Mouse (Mus musculus) embryo, embryonic 11 days (tissue): ENCODE data around the gene H2al1m.
"Not testable (repeated sequence)": the region's sequence is repeated elsewhere in the genome, so short reads cannot be mapped to it uniquely, and the experiment has no call there.

ENCODE experiments used
- DNase-seq: peaks from one replicate; pipeline ENCODE4 v3.0.0-alpha.2; 2015

The H2al1m gene

DNA sequence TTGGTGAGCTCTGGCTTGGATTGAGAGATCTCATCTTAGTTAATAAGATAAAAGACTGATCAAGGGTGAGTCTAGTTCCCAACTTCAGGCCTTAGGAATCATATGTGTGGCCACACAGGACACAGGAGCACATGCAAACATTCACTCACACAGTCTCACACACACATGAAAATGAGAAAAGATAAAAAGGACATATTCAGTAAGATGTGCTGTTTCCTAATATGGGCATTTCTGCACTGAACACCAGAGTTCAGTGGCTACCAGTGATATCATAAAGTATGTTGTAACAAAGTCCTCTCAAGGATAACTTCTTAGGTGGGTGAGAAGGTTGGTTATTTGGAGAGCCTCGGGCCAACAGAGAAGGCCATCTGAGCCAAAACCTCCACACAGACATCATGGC, at the start of gene H2al1m:
Gene H2al1m, plus strand, starts transcription at position 301 of the 400 bp plus-strand sequence.
- not testable (repeated sequence) for DNase-seq

DNA sequence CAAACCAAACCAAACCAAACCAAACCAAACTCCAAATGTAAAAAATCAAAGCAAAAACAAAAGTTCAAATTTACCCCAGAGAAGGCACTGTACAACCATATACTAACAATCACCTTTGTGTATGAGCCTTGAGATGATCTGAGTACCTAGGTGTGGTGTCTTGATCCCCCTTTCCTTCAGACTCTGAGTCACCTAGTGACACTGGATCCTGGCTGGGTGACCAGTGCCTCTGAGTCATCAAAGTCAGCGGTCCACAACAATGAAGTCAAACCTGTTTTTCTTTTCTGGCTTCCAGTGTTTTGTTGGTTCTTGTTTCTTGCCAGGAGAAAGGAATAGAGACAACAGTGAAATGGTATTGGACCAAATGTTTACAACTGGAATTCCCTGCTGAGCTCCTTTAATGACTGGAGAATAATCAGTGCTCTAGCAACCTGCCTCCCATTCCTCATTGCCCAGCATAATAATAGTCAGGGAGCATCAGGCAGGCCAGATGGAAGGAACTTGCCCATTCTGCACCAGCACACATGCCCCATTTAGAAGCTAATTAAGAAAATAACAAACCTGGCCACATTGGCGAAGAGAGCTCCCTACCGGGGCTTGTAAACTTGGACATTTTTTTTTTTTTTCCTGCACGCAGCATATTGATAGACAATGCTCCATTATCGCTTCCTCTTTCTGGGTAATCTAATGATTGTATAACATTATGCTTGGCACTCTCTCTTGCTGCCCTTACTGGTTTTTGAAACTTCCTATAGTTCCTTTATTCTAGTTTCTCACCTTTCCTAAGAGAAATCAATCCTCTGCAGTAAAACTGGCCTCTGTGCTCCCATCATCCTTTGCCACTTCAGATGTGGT, 42.6 kb upstream of the H2al1m start:
- no peak for DNase-seq

DNA sequence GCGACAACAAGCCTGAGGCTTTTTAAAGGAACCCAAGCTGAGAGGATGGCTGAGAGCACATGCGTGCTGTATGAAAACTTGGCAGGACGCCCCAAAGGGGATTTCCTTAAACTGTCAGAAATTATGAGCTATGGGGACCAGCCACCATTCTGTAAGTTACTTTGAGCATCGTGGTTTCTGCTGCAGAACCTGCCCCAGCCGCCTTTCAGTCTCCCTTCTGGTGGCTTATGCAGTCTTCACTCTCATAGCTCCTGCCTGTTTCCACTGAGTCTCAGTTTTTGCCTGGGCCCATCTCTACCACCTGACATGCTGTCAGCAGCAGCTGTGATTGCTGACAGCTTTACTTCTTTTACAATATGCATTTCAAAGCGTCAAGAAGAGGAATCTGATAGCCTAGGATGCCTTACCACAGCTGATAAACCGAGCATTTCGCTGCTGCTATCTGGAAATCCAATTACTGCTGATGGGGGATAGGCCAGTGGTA, 40.1 kb upstream of the H2al1m start:
- DNase-seq = no peak

DNA sequence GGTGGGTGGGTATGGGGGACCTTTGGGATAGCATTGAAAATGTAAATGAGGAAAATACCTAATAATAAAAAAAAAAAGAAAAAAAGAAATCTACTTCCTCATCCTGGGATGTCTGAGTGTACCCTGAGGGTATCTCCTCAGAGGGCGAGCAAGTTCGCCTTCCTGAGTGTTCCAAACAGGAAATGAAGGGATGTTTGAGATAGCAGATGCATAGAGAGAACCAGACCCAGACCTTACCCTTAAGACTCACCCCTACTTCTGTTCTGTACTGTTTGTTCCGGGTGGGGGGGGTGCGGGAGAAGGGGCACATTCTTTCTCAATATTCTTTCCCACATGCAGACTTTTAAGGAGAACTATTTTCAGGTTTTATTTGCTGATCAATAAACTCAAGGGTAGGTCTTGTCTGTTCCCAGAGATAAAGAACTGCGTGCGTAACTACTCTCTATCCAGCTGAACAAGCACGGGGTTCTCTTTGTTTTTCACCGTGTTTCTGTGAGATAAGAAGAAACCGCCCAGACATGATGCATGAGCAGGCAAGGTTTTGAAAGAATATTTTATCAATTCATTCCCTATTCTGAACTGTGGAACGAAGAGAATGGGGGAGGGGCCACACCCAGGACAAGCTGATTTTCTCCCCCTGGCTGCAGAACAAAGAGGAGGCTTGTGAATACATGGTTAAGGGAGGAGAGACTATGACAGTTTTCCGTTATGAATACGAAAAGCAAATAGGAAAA, 38.8 kb upstream of the H2al1m start:
- DNase-seq = peak; percentile 8

DNA sequence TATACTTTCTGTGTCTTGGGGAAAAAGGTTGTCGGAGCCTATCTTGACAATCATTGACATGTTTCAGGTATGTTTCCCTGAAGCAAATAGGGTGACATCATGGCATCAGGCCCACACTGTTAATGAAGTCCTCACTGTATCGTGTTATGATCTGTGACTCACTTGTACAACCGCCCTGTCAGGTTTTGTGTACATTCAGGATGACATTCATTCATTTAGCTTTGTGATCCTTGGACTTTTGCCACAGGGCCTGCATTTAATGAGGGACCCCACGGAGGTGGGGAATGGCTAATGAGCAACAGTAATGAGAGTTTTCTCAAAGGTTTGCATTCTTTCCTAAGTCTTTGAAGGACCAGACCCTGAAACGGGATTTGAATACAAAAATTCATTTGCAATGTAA, 34.7 kb upstream of the H2al1m start:
- peak; percentile 4 for DNase-seq

DNA sequence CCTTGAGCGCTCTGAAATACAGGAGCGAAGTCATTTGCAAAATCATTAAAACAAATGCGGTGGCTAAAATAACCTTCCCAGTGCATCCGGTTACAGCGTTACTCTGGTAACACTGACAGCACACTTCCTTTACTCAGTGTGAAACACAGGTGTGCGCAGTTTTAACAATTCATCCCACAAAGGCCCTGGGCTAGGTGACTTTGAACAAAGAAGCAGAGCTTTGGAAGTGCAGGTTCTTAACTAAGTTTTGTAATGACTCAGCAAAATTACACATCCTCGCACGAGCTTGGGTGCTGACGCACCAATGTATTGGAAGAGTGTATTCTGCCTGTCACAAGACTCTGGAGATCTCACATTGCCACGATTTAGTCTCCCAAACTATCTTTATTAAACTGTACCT, 29.6 kb upstream of the H2al1m start:
- no peak for DNase-seq

DNA sequence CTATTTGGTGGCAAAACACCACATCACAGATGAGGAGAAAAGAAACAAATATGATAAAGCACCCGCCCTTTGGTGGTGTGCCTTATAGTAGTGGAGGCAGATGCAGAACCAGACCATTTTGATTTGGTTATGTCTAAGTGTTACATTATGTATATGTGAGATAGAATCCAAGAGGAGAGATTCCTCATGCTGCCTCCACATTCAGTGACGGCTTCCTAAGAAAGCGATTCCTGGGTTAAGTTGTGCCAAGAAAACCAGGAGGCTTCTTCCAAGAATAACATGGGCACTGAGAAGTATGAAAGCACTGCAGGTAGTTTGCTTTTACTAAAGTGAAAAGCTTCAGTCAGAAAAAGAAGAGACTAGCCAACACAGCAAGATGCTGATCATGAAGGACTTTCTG, 28.7 kb upstream of the H2al1m start:
- DNase-seq = no peak

DNA sequence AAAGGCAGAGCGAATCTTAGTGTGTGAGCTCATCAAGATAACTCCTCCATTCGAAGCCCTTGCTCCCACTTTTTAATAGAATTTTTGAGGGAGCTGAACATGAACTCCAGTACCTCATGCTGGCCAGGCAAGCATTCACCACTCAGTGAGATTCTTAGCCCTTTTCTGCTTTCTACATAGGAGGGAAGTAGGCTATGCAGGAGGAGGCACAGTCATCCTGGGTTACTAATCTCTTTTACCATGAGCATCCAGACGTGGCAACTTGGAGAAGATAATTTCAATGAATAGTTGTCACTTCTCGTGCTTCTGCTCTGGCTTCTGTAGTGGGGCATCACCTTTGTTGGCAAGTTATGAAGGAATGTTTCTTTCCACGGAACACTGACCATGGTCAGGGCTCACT, 26.8 kb upstream of the H2al1m start, which contains the start of gene Gm14862:
Gene Gm14862, minus strand, starts transcription at position 134 of the 400 bp plus-strand sequence.
- DNase-seq = no peak

DNA sequence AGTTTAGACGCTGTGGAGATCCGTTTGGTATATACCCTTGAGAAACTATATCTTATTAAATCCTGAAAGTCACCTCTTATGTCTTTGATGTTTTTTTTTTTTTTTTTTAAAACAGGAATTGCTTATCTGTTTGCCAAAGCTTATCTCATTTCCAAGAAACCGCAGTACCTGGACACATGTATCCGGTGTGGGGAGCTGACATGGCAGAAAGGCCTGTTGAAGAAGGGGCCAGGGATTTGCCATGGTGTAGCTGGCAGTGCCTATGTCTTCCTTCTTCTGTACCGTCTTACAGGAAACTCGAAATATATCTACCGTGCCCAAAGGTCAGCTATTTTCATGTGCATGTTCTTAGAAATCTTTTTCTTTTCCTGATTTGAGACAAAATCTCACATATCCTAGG, 25.7 kb upstream of the H2al1m start:
- no peak for DNase-seq

DNA sequence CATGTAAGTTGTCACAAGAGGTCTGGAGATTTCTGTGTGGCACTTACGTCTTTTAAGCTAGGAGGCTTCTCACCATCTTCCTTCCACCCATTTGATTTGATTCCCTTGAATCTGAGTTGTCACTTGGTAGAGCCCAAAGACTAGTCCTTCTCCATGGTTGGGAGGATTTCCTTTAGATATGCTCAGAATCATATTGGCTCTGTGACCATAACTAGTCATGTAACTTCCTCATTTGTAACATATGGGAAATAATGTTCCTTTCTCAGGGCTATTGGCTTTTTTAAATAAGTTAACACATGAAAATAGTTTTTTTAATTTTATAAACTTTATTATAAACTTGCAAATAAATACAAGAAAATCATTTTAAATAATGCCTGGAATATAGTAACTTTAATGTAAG, 24.3 kb upstream of the H2al1m start:
- no peak for DNase-seq

DNA sequence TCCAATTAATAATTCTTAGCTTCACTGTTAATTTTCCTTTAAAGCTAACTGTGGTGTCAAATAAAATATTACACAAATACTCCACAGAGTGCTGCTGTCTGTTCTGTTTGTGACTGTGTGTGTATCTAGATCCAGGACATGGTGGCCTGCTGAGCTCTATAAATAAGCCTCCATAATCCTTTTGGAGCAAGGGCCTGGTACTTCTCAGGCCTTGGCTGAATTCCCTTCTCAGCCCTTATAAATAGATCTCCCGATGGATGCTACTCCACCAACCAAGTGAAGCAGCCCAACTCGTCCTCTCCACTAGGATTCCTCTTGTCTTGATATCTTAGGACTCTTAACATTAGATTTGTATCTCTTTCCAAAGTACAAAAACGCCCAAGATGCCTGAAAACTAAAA, 12.5 kb upstream of the H2al1m start:
- DNase-seq = no peak

DNA sequence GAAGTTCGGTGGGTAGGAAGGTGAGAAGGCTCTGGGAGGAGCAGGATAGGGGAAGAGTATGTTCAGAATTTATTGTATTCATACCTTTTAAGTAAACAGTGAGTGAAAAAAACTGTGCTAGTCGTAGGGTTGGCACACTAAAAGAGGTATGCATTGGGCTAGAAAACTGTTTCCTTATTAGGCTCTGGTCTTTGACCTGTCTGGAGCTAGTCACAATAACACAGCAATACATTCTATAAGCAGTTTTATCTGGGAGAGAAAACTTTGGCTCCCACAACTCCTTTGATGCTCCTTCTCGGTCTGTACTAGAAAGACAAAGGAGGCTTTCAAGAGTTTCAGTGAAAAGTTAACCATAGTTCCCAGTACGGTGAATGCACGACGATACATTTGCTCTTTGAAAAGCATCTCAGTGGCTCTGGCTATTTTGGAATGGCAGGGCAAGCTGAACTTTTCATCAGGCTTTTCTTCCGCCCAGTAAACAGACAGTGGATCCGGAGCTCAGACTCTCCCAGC, 11.6 kb upstream of the H2al1m start:
- no peak for DNase-seq

DNA sequence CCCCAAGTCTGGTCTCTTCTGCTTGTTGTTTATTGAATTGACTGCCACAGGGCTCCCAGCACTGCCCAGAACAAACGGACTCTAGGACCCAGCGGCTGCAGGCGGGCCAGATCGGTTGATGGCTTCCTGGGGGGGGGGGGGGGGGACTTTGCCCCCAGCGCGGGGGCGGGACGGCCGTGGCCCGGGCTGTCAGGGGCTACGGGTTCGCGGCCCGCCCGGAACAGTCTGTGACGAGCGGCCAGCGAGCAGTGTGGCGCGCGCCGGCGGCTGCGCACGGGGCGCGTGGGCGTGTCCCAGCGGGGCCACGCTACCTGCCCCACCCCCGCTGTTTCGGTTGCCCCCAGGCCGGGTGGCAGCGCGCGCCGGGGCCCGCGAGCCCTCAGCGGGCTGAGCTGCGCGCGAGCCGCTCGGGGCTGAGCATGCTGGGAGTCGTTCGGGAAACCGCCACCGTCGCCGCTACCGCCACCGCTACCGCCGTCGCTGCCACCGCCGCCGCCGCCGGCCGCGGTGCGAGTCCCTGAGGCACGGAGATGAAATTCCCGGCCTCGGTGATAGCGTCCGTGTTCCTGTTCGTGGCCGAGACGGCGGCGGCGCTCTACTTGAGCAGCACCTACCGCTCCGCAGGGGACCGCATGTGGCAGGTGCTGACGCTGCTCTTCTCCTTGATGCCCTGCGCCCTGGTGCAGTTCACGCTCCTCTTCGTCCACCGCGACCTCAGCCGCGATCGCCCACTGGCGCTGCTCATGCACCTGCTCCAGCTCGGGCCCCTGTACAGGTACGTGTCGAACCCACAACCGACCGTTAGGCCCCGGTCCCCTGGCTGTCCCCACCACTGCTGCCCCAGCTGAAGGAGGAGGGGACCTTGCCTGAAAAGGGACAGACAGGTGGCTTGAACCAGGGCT, 10.9 kb upstream of the H2al1m start, which contains the start of gene Xk:
Gene Xk, plus strand, starts transcription at position 297 of the 902 bp plus-strand sequence.
- peak; percentile 73 for DNase-seq

DNA sequence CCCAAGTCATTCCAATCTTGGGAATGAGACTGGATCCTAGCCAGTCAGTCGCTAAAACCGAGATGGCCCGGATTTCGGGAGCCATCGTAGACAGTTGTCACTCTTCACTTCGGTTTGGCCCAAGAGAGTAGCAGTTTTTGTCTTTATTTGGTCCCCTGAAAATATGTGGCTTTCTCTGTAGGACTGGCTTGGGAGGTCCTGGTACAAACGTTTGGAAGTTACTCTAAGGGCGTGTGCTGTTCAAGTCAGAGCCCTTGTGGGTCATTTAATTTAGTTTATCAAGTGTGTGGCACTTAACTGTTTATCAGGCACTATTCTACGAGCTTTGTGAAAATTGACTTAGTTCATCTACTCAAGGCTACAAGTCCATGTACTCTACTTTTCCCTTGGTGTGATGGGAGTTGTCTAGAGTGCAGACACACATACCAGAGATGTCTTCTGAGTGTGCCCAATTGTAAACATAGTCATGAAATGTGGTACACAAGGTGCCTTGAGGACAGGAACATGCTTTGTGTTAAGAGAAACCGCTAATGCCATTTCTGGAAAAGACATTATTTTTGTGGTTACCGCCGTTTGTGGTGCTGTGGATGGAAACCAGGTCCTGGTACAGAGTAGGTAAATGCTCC, 10.1 kb upstream of the H2al1m start:
- peak; percentile 3 for DNase-seq

DNA sequence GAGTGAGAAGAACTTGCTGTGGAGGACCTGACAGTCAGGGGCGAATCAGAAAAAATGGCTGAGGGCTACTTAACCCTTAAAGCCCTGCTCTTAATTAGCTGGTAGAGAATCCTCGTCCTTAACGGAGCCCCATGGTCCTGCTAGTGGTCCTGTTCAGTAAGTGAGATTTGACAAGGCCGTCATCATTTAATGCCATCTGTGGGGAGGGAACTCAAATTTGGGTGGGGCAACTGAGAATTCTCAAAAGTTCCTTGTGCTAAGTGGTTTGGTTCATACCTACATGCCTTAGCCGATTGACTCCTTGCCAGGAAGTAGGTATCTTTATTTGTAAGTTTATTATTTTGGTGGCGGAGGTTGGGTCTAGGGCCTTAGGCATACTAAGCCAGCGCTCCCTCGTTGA, 9.2 kb upstream of the H2al1m start:
- no peak for DNase-seq

DNA sequence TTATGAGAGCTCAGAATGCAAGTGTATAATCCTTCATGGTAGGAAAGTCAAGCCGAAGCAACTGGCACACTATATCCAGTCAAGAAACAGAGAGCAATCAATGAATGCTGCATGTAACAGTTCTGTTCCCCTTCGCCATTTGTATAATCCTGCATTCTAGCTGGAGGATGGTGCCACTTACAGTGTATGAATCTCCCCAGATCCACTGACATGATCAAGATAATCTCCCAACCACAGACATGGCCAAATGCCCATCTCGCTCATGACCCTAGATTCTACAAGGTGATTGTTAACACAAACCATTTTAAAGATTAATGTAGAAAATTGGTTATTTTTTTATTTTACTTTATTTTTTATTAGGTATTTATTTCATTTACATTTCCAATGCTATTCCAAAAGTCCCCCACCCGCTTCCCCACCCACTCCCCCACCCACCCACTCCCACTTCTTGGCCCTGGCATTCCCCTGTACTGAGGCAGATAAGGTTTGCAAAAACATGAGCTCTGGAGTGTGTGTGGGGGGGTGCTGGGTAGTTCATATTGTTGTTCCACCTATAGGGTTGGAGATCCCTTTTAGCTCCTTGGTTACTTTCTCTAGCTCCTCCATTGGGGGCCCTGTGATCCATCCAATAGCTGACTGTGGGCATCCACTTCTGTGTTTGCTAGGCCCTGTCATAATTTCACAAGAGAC, 9.7 kb downstream of the H2al1m start:
- DNase-seq = not testable (repeated sequence)

DNA sequence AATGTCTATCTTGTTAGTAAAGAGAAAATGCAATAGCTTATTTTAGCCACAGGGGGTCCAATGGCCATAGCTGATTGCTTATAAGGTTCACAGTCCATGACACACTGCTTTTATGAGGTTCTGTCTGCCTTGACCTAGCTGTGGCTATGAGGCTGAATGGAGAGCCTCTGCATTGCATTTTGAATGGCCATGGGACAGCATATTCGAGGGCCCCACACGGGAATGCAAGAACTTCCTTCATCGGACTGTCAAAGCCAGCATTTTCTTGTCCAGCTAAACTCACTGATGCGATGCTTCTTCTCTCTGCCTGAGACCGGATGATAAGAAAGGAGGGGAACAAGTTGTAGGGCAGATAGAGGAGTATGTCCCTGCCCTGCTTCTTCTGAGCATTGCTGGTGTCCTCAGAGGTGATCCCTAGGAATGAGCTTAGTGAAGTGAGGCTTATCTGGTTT, 14.9 kb downstream of the H2al1m start:
- DNase-seq = no peak

DNA sequence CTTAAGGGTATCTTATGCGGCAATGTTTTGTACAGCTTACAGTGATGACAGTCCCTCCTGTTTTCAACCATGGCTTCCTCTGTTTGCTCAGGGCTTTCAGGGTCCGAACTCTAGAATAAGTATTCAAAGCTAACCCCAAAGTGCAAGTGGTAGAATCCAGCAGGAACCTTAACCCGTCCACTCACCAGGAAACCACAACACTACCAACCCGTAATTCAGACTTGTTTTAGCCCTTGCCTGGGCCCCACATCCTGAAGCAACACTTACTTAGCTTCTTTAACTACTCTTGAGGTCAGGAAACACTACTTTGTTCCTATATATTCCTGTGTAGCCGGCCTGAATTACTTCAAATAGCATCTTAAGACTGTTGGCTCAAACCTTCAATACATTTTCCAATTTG, 19.2 kb downstream of the H2al1m start:
- DNase-seq = no peak

DNA sequence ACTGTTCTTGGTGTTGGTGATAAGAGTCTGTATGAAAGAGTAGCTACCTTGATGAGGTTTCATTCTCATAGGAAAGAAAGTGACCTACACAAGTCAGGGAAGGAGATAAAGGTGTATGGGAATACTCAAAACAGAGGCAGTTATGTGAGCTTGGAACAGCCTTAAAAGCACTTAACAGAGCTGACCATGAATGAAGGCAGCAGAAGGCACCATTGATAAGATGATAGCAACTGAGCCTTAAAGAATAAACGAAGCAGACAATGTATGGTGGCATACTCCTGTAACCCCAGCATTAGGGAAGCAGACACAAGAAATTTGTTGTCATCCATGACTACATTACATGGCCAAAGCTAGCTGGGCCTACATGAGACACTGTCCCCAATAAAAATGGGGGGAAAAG, 19.9 kb downstream of the H2al1m start:
- DNase-seq = no peak

DNA sequence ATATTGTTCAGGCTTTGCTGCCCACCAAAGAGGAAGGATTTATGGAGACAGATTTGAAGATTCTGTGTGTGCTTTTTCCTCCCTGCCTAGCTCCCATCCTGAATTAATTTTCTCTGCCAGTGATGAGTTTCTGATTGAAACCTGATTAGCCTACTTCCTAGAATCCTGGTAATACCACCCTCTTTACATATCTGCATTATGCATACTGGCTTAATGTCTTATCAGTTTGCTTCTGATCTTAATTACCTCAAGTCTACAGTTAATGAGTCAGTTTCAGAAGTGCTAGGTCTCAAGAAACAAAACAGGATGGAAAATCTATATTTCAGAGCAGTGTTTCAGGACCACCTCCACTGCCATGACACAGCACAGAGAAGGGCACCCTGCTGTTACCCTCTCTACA, 32.9 kb downstream of the H2al1m start:
- not testable (repeated sequence) for DNase-seq

DNA sequence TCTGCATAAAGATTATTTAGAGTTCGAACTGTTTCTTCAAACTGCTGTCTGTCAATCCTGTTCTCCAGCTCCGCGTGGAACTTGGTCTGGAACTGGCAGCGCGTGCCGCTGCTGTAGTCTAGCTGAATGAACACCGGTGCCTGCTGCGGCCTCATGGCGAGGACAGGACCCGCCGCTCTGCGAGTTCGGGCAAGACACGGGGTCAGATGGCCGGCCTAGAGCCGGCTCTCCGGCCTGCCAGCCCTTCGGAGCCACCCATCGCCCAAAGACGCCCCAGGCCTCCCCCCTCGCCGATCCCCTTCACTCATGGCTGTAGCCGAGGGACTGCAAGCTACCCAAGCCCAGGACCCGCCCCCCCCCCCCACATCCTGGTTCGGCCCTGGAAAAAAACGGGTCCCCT, 44.4 kb downstream of the H2al1m start:
- DNase-seq = not testable (repeated sequence)
